In genomic region chr1:189631906-189632675, GRCm38 (mm10) we compare ENCODE assay signal across 17 mouse cellular contexts. TPM values are rescaled to one million over a fixed set of nuclear protein-coding genes. Genes with fewer than 3 reads are reported as not detected.
A peak's percentile ranks its signal among the peaks of the same experiment; 100 is the strongest.
DNase-seq lines count a peak whose midpoint lies in the region; ATAC-seq and TF ChIP-seq lines count a peak whose summit lies in the region.
"Had no signal": no experiment of that assay in that cellular context is flagged by ENCODE, and none has a peak within 500 bp of the region (broad histone marks: within the 10 kb centered on the region; RNA-seq: fewer than 3 reads in every experiment).

No protein-coding gene starts in this region.

- H3ac ChIP-seq in myocyte (ENCODE audit: control insufficient read depth, insufficient read length) = no peak overlapping the region

- DNase-seq in cerebellum, postnatal 14 days = peak; percentile 36 to 40
- no peak for DNase-seq in cerebellum, adult 9-10 months
- DNase-seq in midbrain, embryonic 14.5 days = peak; percentile 32
- no peak for DNase-seq in kidney, postnatal 10 days
- no peak for DNase-seq in midbrain, postnatal 0 days (ENCODE audit: low spot score)
- no peak for DNase-seq in gastrocnemius, postnatal 4 days (ENCODE audit: low spot score in 2 of 2)
- DNase-seq: cerebellum, adult 8-10 months; gastrocnemius, postnatal 10 days; liver, embryonic 13.5 days had no signal

- H3K4me1 ChIP-seq in midbrain, embryonic 14.5 days (ENCODE audit: control insufficient read depth, insufficient read depth, low read length) = no peaks in the 10 kb centered on the region
- H3K4me1 ChIP-seq in midbrain, embryonic 13.5 days (replicated peaks) = no peaks in the 10 kb centered on the region
- H3K4me1 ChIP-seq in midbrain, postnatal 0 days (ENCODE audit: insufficient read depth, low read length) = no peaks in the 10 kb centered on the region
- H3K4me1 ChIP-seq: embryonic facial prominence, embryonic 12.5 days; heart, embryonic 12.5 days; liver, embryonic 13.5 days had no signal

- TF ChIP-seq POLR2A in myocyte (IDR thresholded peaks at IDR 0.05; ENCODE audit: insufficient read length, low read depth) = no peak

- 75% methylated on average over 13 of the region's 13 CpGs for whole genome bisulfite sequencing in midbrain, embryonic 14.5 days
- 75% methylated on average over 13 of the region's 13 CpGs for WGBS in midbrain, embryonic 13.5 days
- WGBS in midbrain, postnatal 0 days = 74% methylated on average over 13 of the region's 13 CpGs

- H3K79me2 ChIP-seq in myocyte (ENCODE audit: control insufficient read depth, insufficient read depth) = no peaks in the 10 kb centered on the region

- ATAC-seq in midbrain, embryonic 14.5 days (ENCODE audit: low FRiP score, low TSS enrichment) = no peak
- no peak for ATAC-seq in midbrain, embryonic 13.5 days
- no peak for ATAC-seq in midbrain, postnatal 0 days (ENCODE audit: low FRiP score)
- ATAC-seq: lung, postnatal 0 days; Patski had no signal

- H3K27me3 ChIP-seq in midbrain, embryonic 14.5 days (ENCODE audit: control insufficient read depth, insufficient read depth, low read length) = no peaks in the 10 kb centered on the region
- no peaks in the 10 kb centered on the region for H3K27me3 ChIP-seq in midbrain, embryonic 13.5 days
- H3K27me3 ChIP-seq in myocyte (ENCODE audit: control insufficient read depth, insufficient read depth, insufficient read length) = no peaks in the 10 kb centered on the region
- H3K27me3 ChIP-seq in midbrain, postnatal 0 days (ENCODE audit: insufficient read depth, low read length) = no peaks in the 10 kb centered on the region
- H3K27me3 ChIP-seq: embryonic facial prominence, embryonic 12.5 days; heart, embryonic 12.5 days; kidney, embryonic 15.5 days; liver, embryonic 13.5 days; Patski had no signal

- H3K27ac ChIP-seq in midbrain, embryonic 14.5 days (replicated peaks; ENCODE audit: low read depth, low read length) = no peak overlapping the region
- H3K27ac ChIP-seq in midbrain, embryonic 13.5 days = no peak overlapping the region
- H3K27ac ChIP-seq in midbrain, postnatal 0 days (ENCODE audit: low read depth, low read length) = no peak overlapping the region
- H3K27ac ChIP-seq: embryonic facial prominence, embryonic 12.5 days; kidney, embryonic 15.5 days; liver, embryonic 13.5 days; midbrain, embryonic 10.5 days had no signal

- no peak overlapping the region for H3K9ac ChIP-seq in midbrain, embryonic 14.5 days (replicated peaks; ENCODE audit: low read length)
- H3K9ac ChIP-seq in midbrain, embryonic 13.5 days (replicated peaks) = no peak overlapping the region
- no peak overlapping the region for H3K9ac ChIP-seq in midbrain, postnatal 0 days (replicated peaks; ENCODE audit: low read length, poor library complexity, severe bottlenecking)
- H3K9ac ChIP-seq: embryonic facial prominence, embryonic 12.5 days; heart, embryonic 12.5 days; kidney, embryonic 15.5 days; liver, embryonic 13.5 days had no signal

- H3K4me2 ChIP-seq in midbrain, embryonic 14.5 days (ENCODE audit: low read length) = no peak overlapping the region
- H3K4me2 ChIP-seq in midbrain, embryonic 13.5 days (replicated peaks) = no peak overlapping the region
- H3K4me2 ChIP-seq in myocyte (ENCODE audit: low read depth) = no peak overlapping the region
- no peak overlapping the region for H3K4me2 ChIP-seq in midbrain, postnatal 0 days (ENCODE audit: low read depth, low read length, poor library complexity, severe bottlenecking)
- H3K4me2 ChIP-seq: embryonic facial prominence, embryonic 12.5 days; heart, embryonic 12.5 days; kidney, embryonic 15.5 days; liver, embryonic 13.5 days had no signal

- H3K4me3 ChIP-seq in midbrain, embryonic 14.5 days (replicated peaks; ENCODE audit: low read depth, low read length) = no peak overlapping the region
- H3K4me3 ChIP-seq in midbrain, embryonic 13.5 days (replicated peaks) = no peak overlapping the region
- no peak overlapping the region for H3K4me3 ChIP-seq in myocyte
- H3K4me3 ChIP-seq in midbrain, postnatal 0 days (ENCODE audit: low read depth, low read length) = no peak overlapping the region
- H3K4me3 ChIP-seq: embryonic facial prominence, embryonic 12.5 days; heart, embryonic 12.5 days; kidney, embryonic 15.5 days; liver, embryonic 13.5 days; midbrain, embryonic 10.5 days had no signal

- TF ChIP-seq CTCF in midbrain, postnatal 0 days (IDR thresholded peaks at IDR 0.05) = no peak

- H3K9me3 ChIP-seq in midbrain, embryonic 14.5 days (ENCODE audit: control insufficient read depth, low read length) = no peaks in the 10 kb centered on the region
- no peaks in the 10 kb centered on the region for H3K9me3 ChIP-seq in midbrain, embryonic 13.5 days
- H3K9me3 ChIP-seq in midbrain, postnatal 0 days (ENCODE audit: low read length) = no peaks in the 10 kb centered on the region
- H3K9me3 ChIP-seq: embryonic facial prominence, embryonic 12.5 days; heart, embryonic 12.5 days; kidney, embryonic 15.5 days; liver, embryonic 13.5 days; midbrain, embryonic 10.5 days had no signal

- no peaks in the 10 kb centered on the region for H3K36me3 ChIP-seq in midbrain, embryonic 14.5 days (ENCODE audit: control insufficient read depth, insufficient read depth, low read length)
- H3K36me3 ChIP-seq in midbrain, embryonic 13.5 days = no peaks in the 10 kb centered on the region
- no peaks in the 10 kb centered on the region for H3K36me3 ChIP-seq in myocyte (ENCODE audit: control insufficient read depth, insufficient read depth)
- H3K36me3 ChIP-seq in midbrain, postnatal 0 days (ENCODE audit: insufficient read depth, low read length) = no peaks in the 10 kb centered on the region
- H3K36me3 ChIP-seq: embryonic facial prominence, embryonic 12.5 days; heart, embryonic 12.5 days; kidney, embryonic 15.5 days; liver, embryonic 13.5 days; midbrain, embryonic 10.5 days had no signal

TF ChIP-seq in myocyte, 11 proteins besides CTCF, POLR2A, EP300 and RAD21:
- TF ChIP-seq MAX (IDR thresholded peaks at IDR 0.05; ENCODE audit: low read depth) (no peak), MYOD1 (IDR thresholded peaks at IDR 0.05; ENCODE audit: control insufficient read depth in 1 of 3, insufficient read length in 2 of 3, low read depth in 2 of 3) (peak in 2 of 3 experiments; percentile 36 to 39)

RNA-seq across cellular contexts. Expression of gene Cenpf, which starts 55.8 kb away (rescaled TPM):
- polyA plus RNA-seq in midbrain, embryonic 14.5 days (2014; fragmentation: Nextera tagmentation; extraction: Ambion mirVana) = 13.3 and 27.3 TPM in 2 replicates
- 51.8 and 58.9 TPM in 2 replicates for polyA plus RNA-seq in midbrain, embryonic 13.5 days (2015; fragmentation: Nextera tagmentation; extraction: Ambion mirVana)
- 2.2 TPM for polyA plus RNA-seq in myocyte (2012; fragmentation: generic; extraction: Trizol)
- 1.8 and 3.0 TPM in 2 replicates for total RNA-seq in midbrain, postnatal 0 days (2014; rRNA removed)
- 4.3 and 6.8 TPM in 2 replicates for polyA plus RNA-seq in midbrain, postnatal 0 days (2015; fragmentation: Nextera tagmentation; extraction: Ambion mirVana)
- total RNA-seq in gastrocnemius, postnatal 4 days (2021) = 10 to 100 TPM; 15.0 to 25.3 TPM

Comparison
In these comparisons a context has a peak if more than half of its experiments do, and no peak if none do; other contexts are left out.
1. DNase-seq: peak in cerebellum, postnatal 14 days (2 of 2) and midbrain, embryonic 14.5 days (single experiment); none in cerebellum, adult 9-10 months (single experiment), kidney, postnatal 10 days (single experiment), midbrain, postnatal 0 days (single experiment) and gastrocnemius, postnatal 4 days (0 of 2).